Mouse (Mus musculus) heart, adult 2 months (tissue): ENCODE data around the gene Btnl1.

ENCODE experiments used
- CTCF ChIP-seq: fragments of 200-600 bp; IDR thresholded peaks from 2 replicates; pipeline ENCODE4 v1.8.1; 2022; ENCODE audit warnings: antibody characterized with exemption, mild to moderate bottlenecking, moderate library complexity
- POLR2A ChIP-seq: fragments of 200-500 bp; IDR thresholded peaks from 2 replicates; pipeline ENCODE4 v1.6.1; 2011; ENCODE audit warnings: mild to moderate bottlenecking, low read depth, low read length, control low read depth; ENCODE audit not compliant: insufficient read depth

DNA sequence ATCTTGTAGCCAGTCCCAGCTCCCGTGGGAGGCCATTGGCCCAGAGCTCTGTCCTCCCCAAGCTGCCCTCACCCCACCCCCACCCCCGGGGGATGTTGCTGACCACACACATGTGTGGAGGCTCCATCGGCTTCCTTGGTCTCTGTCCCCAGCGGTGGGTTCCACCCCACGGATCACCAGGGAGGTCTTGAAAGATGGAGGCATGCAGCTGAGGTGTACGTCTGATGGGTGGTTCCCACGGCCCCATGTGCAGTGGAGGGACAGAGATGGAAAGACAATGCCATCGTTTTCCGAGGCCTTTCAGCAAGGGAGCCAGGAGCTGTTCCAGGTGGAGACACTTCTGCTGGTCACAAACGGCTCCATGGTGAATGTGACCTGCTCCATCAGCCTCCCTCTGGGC, 11.9 kb upstream of the Btnl1 start:
- no peak for TF ChIP-seq CTCF
- TF ChIP-seq POLR2A = no peak
